Mouse (Mus musculus) liver, embryonic 12.5 days (tissue): ENCODE results near the gene Zfp945. TPM values are rescaled to one million over a fixed set of nuclear protein-coding genes. Genes with fewer than 3 reads are reported as not detected.
"Not testable (repeated sequence)": the region's sequence is repeated elsewhere in the genome, so short reads cannot be mapped to it uniquely, and the experiment has no call there.

ENCODE experiments used
- ATAC-seq: fragments of 200-750 bp; cut with Nextera tagmentation; 2 replicates; pipeline ENCODE4 v1.8.0; 2017; ENCODE audit warnings: moderate number of reproducible peaks, mild to moderate bottlenecking, moderate library complexity
- H3K27ac ChIP-seq: fragments of 300-500 bp; sonication (generic); 2 replicates; pipeline ENCODE4 v1.5.1; 2016; ENCODE audit warnings: mild to moderate bottlenecking
- H3K27me3 ChIP-seq: fragments of 300-500 bp; sonication (generic); replicated peaks from 2 replicates; pipeline ENCODE4 v1.6.1; 2016; ENCODE audit warnings: mild to moderate bottlenecking, moderate library complexity
- H3K36me3 ChIP-seq: fragments of 300-500 bp; sonication (generic); 2 replicates; pipeline ENCODE4 v1.6.1; 2016; ENCODE audit warnings: mild to moderate bottlenecking, moderate library complexity
- H3K4me1 ChIP-seq: fragments of 300-500 bp; sonication (generic); 2 replicates; pipeline ENCODE4 v1.6.1; 2016
- H3K4me2 ChIP-seq: fragments of 300-500 bp; sonication (generic); 2 replicates; pipeline ENCODE4 v1.6.1; 2016; ENCODE audit warnings: mild to moderate bottlenecking, moderate library complexity
- H3K4me3 ChIP-seq: fragments of 300-500 bp; sonication (generic); 2 replicates; pipeline ENCODE4 v1.5.1; 2016; ENCODE audit warnings: mild to moderate bottlenecking, moderate library complexity
- H3K9ac ChIP-seq: fragments of 300-500 bp; sonication (generic); 2 replicates; pipeline ENCODE4 v1.6.1; 2016; ENCODE audit warnings: mild to moderate bottlenecking, moderate library complexity
- H3K9me3 ChIP-seq: fragments of 300-500 bp; sonication (generic); replicated peaks from 2 replicates; pipeline ENCODE4 v1.6.1; 2016; ENCODE audit warnings: mild to moderate bottlenecking, moderate library complexity
- WGBS: fragments of 180-500 bp; shearing (Covaris S2); methylation state at CpG from one replicate; pipeline ENCODE4 v1.1.7; 2016; ENCODE audit not compliant: insufficient replicate concordance; 5-methylcytosine and 5-hydroxymethylcytosine counted together
- polyA plus RNA-seq: library from polyadenylated mRNA; unstranded; fragments of >200 nt; fragmentation: Nextera tagmentation; extraction: Ambion mirVana; gene quantifications from 2 replicates; pipeline ENCODE4 v1.2.1, GENCODE M21; 2016

Gene Zfp945
- 3.0 and 3.4 TPM in 2 replicates for polyA plus RNA-seq

DNA sequence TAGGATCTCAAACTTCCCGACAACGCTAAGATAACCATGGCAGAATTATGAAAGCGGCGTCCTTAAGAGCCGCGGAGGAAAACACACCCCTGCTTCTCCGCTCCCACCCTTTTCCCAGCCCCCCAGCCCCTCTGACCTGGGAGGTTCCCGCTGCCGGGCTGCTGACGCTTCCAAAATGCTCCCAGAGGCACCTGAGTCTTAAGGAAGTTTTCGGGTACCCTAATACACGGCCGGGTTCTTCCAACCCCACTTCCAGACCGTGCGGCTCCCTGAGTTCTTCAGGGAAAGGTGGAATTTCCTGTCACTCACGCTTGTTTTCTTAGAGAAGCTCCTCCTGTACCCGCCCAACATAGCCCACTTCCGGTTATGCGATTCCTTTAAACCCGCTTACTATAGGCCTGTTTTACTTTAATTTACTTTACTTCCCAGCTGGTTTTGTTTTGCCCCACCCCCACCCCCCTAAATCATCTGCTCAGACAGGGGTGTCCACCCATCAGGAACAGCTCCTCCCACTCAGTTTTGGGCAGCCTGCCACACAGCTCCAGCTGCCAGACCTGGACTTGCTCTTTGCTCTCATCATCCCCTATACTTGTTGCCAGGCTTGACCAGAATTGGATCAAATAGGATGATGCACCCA, at the start of gene Zfp945:
Gene Zfp945 (minus strand): TSS at position 290 of the 637 bp plus-strand sequence.
- Histone ChIP-seq H3K4me1 (peaks cover 19% of the 10 kb centered on the region), H3K27ac (peak within 1 kb of the TSS; percentile 66), H3K27me3 (no peaks in the 10 kb centered on the region), H3K9ac (peak within 1 kb of the TSS; percentile 65), H3K36me3 (peaks cover 6% of the 10 kb centered on the region), H3K4me2 (peak within 1 kb of the TSS; percentile 74), H3K9me3 (no peaks in the 10 kb centered on the region), H3K4me3 (peak within 1 kb of the TSS; percentile 66)
- ATAC-seq = peak; percentile 85
- under 1% methylated on average over 20 of the region's 20 CpGs for WGBS

DNA sequence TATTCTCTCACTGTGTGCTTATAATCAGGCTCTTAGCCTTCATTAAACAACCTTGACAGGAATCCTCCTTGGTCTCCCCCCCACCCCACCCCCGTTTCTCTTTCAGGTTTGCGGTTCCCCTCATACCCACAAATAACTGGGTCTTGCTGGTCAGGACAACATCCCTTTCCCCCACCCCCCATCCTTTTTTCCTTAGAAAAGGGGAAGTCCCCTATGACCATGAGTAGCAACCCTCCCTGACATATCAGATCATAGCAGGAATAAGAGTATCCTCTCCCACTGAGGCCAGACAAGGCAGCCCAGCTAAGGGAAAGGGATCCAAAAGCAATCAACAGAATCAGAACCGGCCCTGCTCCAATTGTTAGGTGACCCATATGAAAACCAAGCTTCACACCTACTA, 21.4 kb upstream of the Zfp945 start:
- H3K36me3 ChIP-seq = no peaks in the 10 kb centered on the region
- ATAC-seq = no peak
- H3K9me3 ChIP-seq = no peaks in the 10 kb centered on the region
- H3K4me1 ChIP-seq = peaks cover 4% of the 10 kb centered on the region; the same call in 1 of the 2 replicates
- H3K27ac ChIP-seq = no peak overlapping the region
- H3K4me3 ChIP-seq = no peak overlapping the region
- H3K4me2 ChIP-seq = no peak overlapping the region
- H3K27me3 ChIP-seq = no peaks in the 10 kb centered on the region
- H3K9ac ChIP-seq = no peak overlapping the region
- 44% methylated on average over 3 of the region's 3 CpGs for WGBS

DNA sequence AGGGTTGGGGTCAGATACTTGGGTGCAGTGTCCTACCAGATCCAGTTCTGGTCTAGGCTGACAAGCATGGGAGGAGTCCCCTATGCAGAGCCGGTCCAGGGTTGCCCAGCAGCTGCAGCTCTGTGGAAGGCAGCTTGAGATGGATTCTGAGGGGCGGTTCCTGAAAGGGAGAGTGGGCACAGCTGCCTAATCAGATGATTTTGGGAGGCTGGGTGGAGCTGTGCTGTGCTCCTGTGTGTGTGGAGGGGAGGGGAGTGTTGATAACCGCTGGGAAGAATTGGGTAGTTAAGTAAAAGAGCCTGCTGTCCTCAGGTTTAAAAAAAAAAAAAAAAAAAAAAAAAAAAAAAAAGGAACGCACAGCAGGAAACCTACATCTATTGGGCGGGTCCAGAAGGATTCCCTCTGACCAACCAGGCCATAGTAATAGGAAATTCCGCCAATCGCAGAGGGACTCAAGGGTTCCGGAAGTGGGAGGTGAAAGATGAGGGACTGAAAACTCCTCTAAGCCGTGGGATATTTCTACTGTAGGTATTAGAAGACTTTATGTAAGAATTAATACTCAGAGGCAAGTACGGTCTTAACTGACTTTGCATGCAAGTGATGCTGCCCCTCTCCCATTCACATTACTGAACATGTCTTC, 17.2 kb upstream of the Zfp945 start:
- Histone ChIP-seq H3K4me2 (peak overlapping the region; percentile 20; the same call in 1 of the 2 replicates), H3K9ac (no peak overlapping the region), H3K27ac (no peak overlapping the region), H3K4me3 (no peak overlapping the region), H3K36me3 (no peaks in the 10 kb centered on the region), H3K27me3 (no peaks in the 10 kb centered on the region), H3K4me1 (peaks cover 4% of the 10 kb centered on the region; the same call in 1 of the 2 replicates), H3K9me3 (no peaks in the 10 kb centered on the region)
- WGBS = 41% methylated on average over 10 of the region's 10 CpGs
- ATAC-seq = peak; percentile 79

DNA sequence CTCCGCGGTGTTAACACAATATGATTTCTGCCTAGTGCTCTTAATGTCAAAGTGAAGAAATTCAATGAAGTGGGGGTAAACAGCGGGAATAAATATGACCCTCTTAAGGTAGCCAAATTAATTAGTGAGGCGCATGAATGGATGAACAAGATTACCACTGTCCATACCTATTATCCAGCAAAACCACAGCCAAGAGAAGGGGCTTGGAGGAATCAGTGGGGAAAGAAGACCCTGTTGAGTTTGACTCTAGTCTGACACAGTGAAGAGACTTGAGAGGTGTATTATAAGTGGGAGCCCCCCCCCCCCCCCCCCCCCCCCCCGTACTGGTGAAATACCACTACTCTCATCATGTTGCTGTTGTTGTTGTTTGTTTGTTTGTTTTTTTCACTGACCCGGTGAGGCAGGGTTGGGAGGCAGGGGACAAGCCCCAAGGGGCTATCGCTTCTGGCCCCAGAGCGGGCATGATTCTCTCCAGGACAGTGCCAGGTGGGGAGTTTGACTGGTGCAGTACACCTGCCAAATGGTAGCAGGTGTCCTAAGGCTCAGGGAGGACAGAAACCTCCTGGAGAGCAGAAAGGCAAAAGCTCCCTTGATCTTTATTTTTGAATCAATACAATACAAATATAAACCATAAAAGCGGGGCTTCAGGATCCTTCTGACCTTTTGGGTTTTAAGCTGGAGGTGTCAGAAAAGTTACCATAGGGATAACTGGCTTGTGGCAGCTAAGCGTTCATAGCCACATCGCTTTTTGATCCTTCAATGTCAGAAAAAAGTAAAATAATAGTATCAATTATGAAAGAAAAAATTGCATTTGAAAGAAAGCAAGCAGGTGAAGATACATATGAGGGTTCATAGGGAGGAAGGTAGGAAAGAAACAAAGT, 10.7 kb upstream of the Zfp945 start:
- H3K4me2 ChIP-seq = no peak overlapping the region
- ATAC-seq = peak; percentile 77
- H3K27ac ChIP-seq = no peak overlapping the region
- no peaks in the 10 kb centered on the region for H3K27me3 ChIP-seq
- 82% methylated on average over 10 of the region's 11 CpGs for WGBS
- H3K9me3 ChIP-seq = peaks cover 4% of the 10 kb centered on the region; the same call in 1 of the 2 replicates
- no peak overlapping the region for H3K9ac ChIP-seq
- no peaks in the 10 kb centered on the region for H3K36me3 ChIP-seq
- H3K4me1 ChIP-seq = no peaks in the 10 kb centered on the region
- no peak overlapping the region for H3K4me3 ChIP-seq

DNA sequence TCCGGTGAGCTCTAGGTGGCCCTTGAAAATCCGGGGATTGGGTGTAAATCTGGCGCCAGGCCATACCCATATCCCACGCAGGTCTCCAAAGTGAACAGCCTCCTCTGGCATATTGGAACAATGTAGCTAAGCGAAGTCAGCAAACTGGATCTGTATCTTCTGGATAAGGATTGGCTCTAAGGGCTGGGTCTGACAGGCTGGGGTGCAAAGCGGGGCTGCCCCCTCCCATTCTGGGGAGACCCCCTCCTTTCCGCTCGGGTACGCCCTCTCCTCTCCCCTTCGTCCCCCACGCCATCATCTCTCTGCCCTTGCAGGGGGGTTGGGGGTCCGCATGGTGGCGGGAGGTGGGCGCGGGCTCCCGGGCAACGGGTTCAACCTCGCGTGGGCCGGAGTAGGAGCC, 9.4 kb upstream of the Zfp945 start:
- Histone ChIP-seq H3K27me3 (no peaks in the 10 kb centered on the region), H3K36me3 (no peaks in the 10 kb centered on the region), H3K4me2 (no peak overlapping the region), H3K9ac (no peak overlapping the region), H3K4me3 (no peak overlapping the region), H3K27ac (no peak overlapping the region), H3K4me1 (no peaks in the 10 kb centered on the region), H3K9me3 (peaks cover 4% of the 10 kb centered on the region; the same call in 1 of the 2 replicates)
- peak; percentile 44; the same call in 1 of the 2 replicates for ATAC-seq
- 78% methylated on average over 20 of the region's 20 CpGs for WGBS

DNA sequence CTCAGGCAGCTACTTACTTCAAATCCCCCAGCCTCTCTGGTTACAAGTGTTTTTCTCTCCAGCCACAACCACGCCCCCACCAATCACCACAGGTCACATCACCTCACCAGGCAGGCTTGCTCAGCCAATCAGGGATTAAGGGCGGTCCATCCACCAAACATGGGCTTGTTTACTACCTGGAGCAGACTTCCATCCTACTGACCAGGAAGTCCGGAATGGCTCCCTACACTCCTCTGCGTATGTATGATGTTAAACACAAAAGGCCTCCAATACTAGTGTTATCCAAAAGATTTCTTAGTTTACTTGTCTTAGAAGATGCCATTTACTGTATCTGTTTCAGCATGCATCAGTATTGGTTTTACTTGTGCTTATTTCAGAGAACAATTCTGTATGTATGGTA, 8.6 kb upstream of the Zfp945 start:
- H3K27me3 ChIP-seq, ATAC-seq, H3K4me1 ChIP-seq, H3K4me2 ChIP-seq, H3K9me3 ChIP-seq, H3K36me3 ChIP-seq, H3K4me3 ChIP-seq, H3K27ac ChIP-seq, H3K9ac ChIP-seq: not testable (repeated sequence)
- 79% methylated on average over 4 of the region's 4 CpGs for WGBS

DNA sequence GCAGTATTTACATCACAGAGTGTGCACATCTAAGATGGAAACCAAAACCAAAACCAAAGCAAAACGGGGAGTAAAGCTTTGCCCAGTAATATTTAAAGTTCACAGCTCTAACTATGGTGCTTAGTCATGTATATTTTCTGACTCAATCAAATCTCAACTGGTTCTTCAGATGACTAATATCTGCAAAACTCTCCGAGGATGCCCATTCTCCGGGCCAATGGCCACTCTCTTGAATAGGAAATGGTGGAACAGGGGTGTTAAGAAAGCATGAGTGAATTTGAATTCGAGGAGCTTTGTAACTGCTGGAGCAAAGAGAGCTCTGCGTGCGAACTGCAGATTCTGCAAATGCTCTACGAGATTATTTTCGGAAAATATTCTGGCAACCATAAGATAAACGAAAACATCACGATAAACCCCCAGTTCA, 501 bp downstream of the Zfp945 start:
- H3K27ac ChIP-seq = peak overlapping the region; percentile 66
- no peaks in the 10 kb centered on the region for H3K27me3 ChIP-seq
- peak overlapping the region; percentile 65 for H3K9ac ChIP-seq
- H3K4me1 ChIP-seq = peaks cover 19% of the 10 kb centered on the region
- peak overlapping the region; percentile 66 for H3K4me3 ChIP-seq
- 3% methylated on average over 10 of the region's 10 CpGs for WGBS
- peak overlapping the region; percentile 74 for H3K4me2 ChIP-seq
- H3K9me3 ChIP-seq = no peaks in the 10 kb centered on the region
- H3K36me3 ChIP-seq = peaks cover 6% of the 10 kb centered on the region
- ATAC-seq = peak; percentile 61

DNA sequence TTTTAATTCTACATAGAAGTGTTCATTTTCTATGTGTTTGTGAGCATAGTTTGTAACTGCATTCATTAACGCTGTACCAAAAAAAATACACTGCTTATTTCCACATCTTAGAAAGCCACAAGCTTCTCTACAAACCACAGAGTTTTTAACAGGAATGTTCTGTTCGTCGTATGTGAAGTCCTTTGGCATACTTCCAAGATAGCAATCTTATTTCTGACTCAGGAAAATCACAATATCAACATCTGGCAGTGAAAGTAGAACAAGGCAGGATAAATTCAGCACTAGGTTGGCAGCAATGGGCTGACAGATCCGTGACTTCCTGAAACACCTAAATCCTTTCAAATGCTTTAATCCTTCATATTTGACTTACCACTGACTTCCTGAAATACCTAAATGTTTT, 45.8 kb downstream of the Zfp945 start:
- Histone ChIP-seq H3K27me3 (no peaks in the 10 kb centered on the region), H3K9ac (no peak overlapping the region), H3K36me3 (no peaks in the 10 kb centered on the region), H3K9me3 (no peaks in the 10 kb centered on the region), H3K27ac (no peak overlapping the region), H3K4me1 (0 out of 2 replicates have a peak, but pooled peaks cover 4% of the 10 kb centered on the region), H3K4me2 (no peak overlapping the region), H3K4me3 (no peak overlapping the region)
- 57% methylated on average over 4 of the region's 4 CpGs for WGBS
- no peak for ATAC-seq

DNA sequence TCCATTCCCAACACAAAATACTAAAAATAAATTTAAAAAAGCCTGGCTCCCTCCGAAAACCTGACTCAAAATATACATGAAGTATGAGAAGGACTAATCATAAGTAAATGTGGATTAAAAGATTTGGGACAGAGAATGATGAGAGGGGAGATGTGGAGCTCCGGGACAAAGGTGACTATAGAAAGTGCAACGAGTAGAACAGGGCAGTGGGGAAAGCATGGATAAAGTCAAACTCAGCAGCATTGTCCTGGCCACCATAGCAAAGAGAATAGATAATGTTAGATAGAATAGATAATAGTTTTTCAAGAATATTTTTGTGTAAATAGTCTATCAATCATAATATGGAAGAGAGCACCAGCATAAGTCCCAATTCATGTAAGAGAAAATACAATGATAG, 48.7 kb downstream of the Zfp945 start:
- WGBS = 64% methylated on average over 3 of the region's 3 CpGs
- no peaks in the 10 kb centered on the region for H3K9me3 ChIP-seq
- ATAC-seq = no peak
- H3K27ac ChIP-seq = no peak overlapping the region
- peak overlapping the region; percentile 71 for H3K4me2 ChIP-seq
- H3K9ac ChIP-seq = peak overlapping the region; percentile 71
- H3K4me3 ChIP-seq = peak overlapping the region; percentile 64
- H3K27me3 ChIP-seq = no peaks in the 10 kb centered on the region
- H3K36me3 ChIP-seq = no peaks in the 10 kb centered on the region
- 0 out of 2 replicates have a peak, but pooled peaks cover 4% of the 10 kb centered on the region for H3K4me1 ChIP-seq

DNA sequence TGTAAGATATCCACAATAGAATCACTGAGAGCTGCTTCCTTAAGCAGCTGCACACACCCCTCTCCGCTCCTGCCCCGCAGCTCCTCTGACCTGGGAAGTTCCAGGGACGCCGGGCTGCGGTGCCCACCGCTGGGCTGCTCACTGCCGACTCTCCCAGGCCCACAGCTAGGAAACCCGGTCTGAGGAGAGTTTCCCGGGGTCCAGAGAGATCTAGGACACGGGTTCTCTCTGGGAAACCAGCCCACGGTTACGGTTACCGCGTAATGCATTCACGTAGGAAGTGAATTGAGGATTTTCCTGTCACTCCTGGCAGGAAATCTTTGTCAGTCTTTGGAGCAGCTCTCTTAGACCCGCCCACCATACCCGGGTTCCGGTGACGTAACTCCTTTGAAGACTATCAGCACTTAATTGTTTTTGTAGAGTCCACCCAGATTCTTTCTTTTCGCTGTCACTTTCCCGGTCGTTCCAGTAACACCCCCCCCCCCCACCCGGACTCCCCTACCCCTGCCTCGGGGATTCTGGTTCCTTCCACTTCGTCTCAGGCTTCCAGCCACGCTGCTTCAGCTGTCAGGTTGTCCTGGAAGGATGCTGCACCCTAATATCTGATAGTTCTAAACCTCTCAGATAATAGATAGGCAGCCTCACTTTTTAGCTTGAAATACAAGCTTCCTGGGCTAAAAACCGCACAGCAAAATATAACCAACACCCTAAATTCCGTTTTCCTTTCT, 49.3 kb downstream of the Zfp945 start:
- ATAC-seq = peak; percentile 84
- 0 out of 2 replicates have a peak overlapping the region, but pooled peaks have one; percentile 30 for H3K27ac ChIP-seq

DNA sequence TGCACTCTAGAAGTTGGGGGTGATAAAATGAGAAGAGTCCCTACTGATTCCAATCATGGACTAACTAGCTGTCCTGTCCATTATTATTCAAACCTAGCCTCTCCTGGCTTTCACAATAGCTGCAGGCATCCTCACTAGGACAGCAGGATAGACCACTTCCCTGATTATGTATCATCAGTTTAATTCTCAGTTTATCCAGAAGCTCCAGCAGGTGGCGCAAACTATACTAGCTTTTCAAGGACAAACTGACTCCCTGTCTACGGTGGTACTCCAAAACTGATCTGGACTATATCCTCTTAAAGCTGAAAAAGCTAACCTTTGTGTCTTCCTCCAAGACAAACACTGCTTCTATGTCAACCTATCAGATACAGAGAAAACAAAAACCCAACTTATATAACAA, 67.2 kb downstream of the Zfp945 start:
- no peaks in the 10 kb centered on the region for H3K9me3 ChIP-seq
- H3K27me3 ChIP-seq = no peaks in the 10 kb centered on the region
- 49% methylated on average over 2 of the region's 2 CpGs for whole genome bisulfite sequencing
- no peak overlapping the region for H3K4me3 ChIP-seq
- H3K4me2 ChIP-seq = no peak overlapping the region
- no peak for ATAC-seq
- no peak overlapping the region for H3K27ac ChIP-seq
- no peaks in the 10 kb centered on the region for H3K4me1 ChIP-seq
- H3K36me3 ChIP-seq = no peaks in the 10 kb centered on the region
- no peak overlapping the region for H3K9ac ChIP-seq

More for the DNA sequence above, 49.3 kb downstream of the Zfp945 start:
- Histone ChIP-seq H3K9ac (peak overlapping the region; percentile 71), H3K27me3 (no peaks in the 10 kb centered on the region), H3K4me3 (peak overlapping the region; percentile 64), H3K4me1 (0 out of 2 replicates have a peak, but pooled peaks cover 4% of the 10 kb centered on the region), H3K9me3 (no peaks in the 10 kb centered on the region), H3K4me2 (peak overlapping the region; percentile 71), H3K36me3 (no peaks in the 10 kb centered on the region)
- 2% methylated on average over 28 of the region's 28 CpGs for WGBS
